Mouse (Mus musculus) gastrocnemius, adult 18-20 months (tissue): Measurements from ENCODE around the gene Vmn2r50. TPM values are rescaled to one million over a fixed set of nuclear protein-coding genes. Genes with fewer than 3 reads are reported as not detected.
"Not testable (repeated sequence)": the region's sequence is repeated elsewhere in the genome, so short reads cannot be mapped to it uniquely, and the experiment has no call there.

Experiments used
- DNase-seq: peaks from one replicate; pipeline ENCODE4 v3.0.0; 2021; ENCODE audit warnings: low spot score
- long read RNA-seq, 2 experiments: library from polyadenylated mRNA; stranded (forward); transcript quantifications; one replicate each; pipeline ENCODE4 v2.0.0; 2021
- total RNA-seq, 2 experiments: library from RNA; stranded (reverse); gene quantifications; 2 replicates each; pipeline ENCODE4 v1.2.3; 2021

Vmn2r50 gene
- not detected for total RNA-seq
- long read RNA-seq, experiment 1 = 0 reads
- long read RNA-seq, experiment 2 = 0 reads

- DNase-seq = not testable (repeated sequence)
These were observed at the start of gene Vmn2r50 for GRCm38 (mm10) chr7:10053196-10053595. Vmn2r50 (minus strand) TSS chr7:10053296.

- not testable (repeated sequence) for DNase-seq
These were observed 60.9 kb downstream of the Vmn2r50 start, which contains the start of gene Vmn2r49 for GRCm38 (mm10) chr7:9992157-9992556. Vmn2r49 (minus strand) TSS chr7:9992257.

Other genes starting within 250 kb of the Vmn2r50 start
- not detected for gene Vmn2r47, start 212.0 kb downstream of the Vmn2r50 start, total RNA-seq
- not detected for gene Vmn2r48, start 99.7 kb downstream of the Vmn2r50 start, total RNA-seq
- gene Vmn2r49, start 61.0 kb downstream of the Vmn2r50 start, total RNA-seq = not detected
- not detected for gene Vmn2r51, start 52.4 kb upstream of the Vmn2r50 start, total RNA-seq
- not detected for gene Vmn2r52, start 123.3 kb upstream of the Vmn2r50 start, total RNA-seq
- gene Vmn1r66, start 224.7 kb upstream of the Vmn2r50 start, total RNA-seq = not detected